Mouse (Mus musculus): ENCODE results near the gene Eml1. TPM values are rescaled to one million over a fixed set of nuclear protein-coding genes. Genes with fewer than 3 reads are reported as not detected.
A peak's percentile ranks its signal among the peaks of the same experiment; 100 is the strongest.

Gene Eml1
- polyA plus RNA-seq, 1 experiment from 2014 or later: 63.7 TPM

GRCm38 (mm10) chr12:108541088-108541487 is 170.3 kb downstream of the Eml1 start:
- H3K9me3 ChIP-seq: no peaks in the 10 kb centered on the region
- no peak overlapping the region for H3K9ac ChIP-seq
- H3K4me1 ChIP-seq (replicated peaks): no peaks in the 10 kb centered on the region
- WGBS: 30% methylated on average over 6 of the region's 6 CpGs
- no peaks in the 10 kb centered on the region for H3K27me3 ChIP-seq (replicated peaks)
- no peak overlapping the region for H3K4me2 ChIP-seq (replicated peaks)
- no peak overlapping the region for H3K4me3 ChIP-seq (replicated peaks)
- no peak overlapping the region for H3K27ac ChIP-seq
- ATAC-seq: 0 out of 2 replicates have a peak, but pooled peaks have one; percentile 39
- peaks cover 4% of the 10 kb centered on the region; the same call in 1 of the 2 replicates for H3K36me3 ChIP-seq

GRCm38 (mm10) chr12:108546508-108547153 is 175.9 kb downstream of the Eml1 start:
- Histone ChIP-seq H3K4me3 (replicated peaks) (no peak overlapping the region), H3K36me3 (no peaks in the 10 kb centered on the region), H3K4me2 (replicated peaks) (peak overlapping the region; percentile 37; the same call in 1 of the 2 replicates), H3K9ac (no peak overlapping the region), H3K4me1 (replicated peaks) (peaks cover 9% of the 10 kb centered on the region; the same call in 1 of the 2 replicates), H3K9me3 (no peaks in the 10 kb centered on the region), H3K27me3 (replicated peaks) (no peaks in the 10 kb centered on the region), H3K27ac (0 out of 2 replicates have a peak overlapping the region, but pooled peaks have one; percentile 27)
- 8% methylated on average over 10 of the region's 10 CpGs for WGBS
- ATAC-seq: peak; percentile 82

GRCm38 (mm10) chr12:108547251-108547875 is 176.6 kb downstream of the Eml1 start:
- Histone ChIP-seq H3K36me3 (no peaks in the 10 kb centered on the region), H3K9me3 (no peaks in the 10 kb centered on the region), H3K27ac (0 out of 2 replicates have a peak overlapping the region, but pooled peaks have one; percentile 22), H3K4me2 (replicated peaks) (peak overlapping the region; percentile 37; the same call in 1 of the 2 replicates), H3K27me3 (replicated peaks) (no peaks in the 10 kb centered on the region), H3K9ac (no peak overlapping the region), H3K4me3 (replicated peaks) (no peak overlapping the region), H3K4me1 (replicated peaks) (peaks cover 9% of the 10 kb centered on the region; the same call in 1 of the 2 replicates)
- peak; percentile 22; the same call in 1 of the 2 replicates for ATAC-seq
- WGBS: 57% methylated on average over 15 of the region's 15 CpGs

GRCm38 (mm10) chr12:108551731-108552130 is 181.0 kb downstream of the Eml1 start:
- ATAC-seq: no peak
- H3K36me3 ChIP-seq: no peaks in the 10 kb centered on the region
- no peak overlapping the region for H3K9ac ChIP-seq
- no peaks in the 10 kb centered on the region for H3K27me3 ChIP-seq (replicated peaks)
- no peak overlapping the region for H3K27ac ChIP-seq
- 83% methylated on average over 7 of the region's 7 CpGs for WGBS
- H3K4me1 ChIP-seq (replicated peaks): peaks cover 16% of the 10 kb centered on the region
- H3K4me3 ChIP-seq (replicated peaks): no peak overlapping the region
- no peak overlapping the region for H3K4me2 ChIP-seq (replicated peaks)
- H3K9me3 ChIP-seq: no peaks in the 10 kb centered on the region

- H3K9me3 ChIP-seq: no peaks in the 10 kb centered on the region
- no peak for ATAC-seq
- H3K9ac ChIP-seq: no peak overlapping the region
- H3K4me1 ChIP-seq (replicated peaks): peaks cover 12% of the 10 kb centered on the region
- H3K4me2 ChIP-seq (replicated peaks): no peak overlapping the region
- H3K27me3 ChIP-seq (replicated peaks): no peaks in the 10 kb centered on the region
- H3K27ac ChIP-seq: no peak overlapping the region
- H3K36me3 ChIP-seq: no peaks in the 10 kb centered on the region
- no peak overlapping the region for H3K4me3 ChIP-seq (replicated peaks)
- 41% methylated on average over 6 of the region's 6 CpGs for WGBS
These were observed 182.3 kb downstream of the Eml1 start for GRCm38 (mm10) chr12:108553079-108553478.

- peak; percentile 96 for ATAC-seq
- peak within 1 kb of the TSS; percentile 97 for H3K4me3 ChIP-seq (replicated peaks)
- H3K27me3 ChIP-seq (replicated peaks): no peaks in the 10 kb centered on the region
- peak within 1 kb of the TSS; percentile 89 for H3K9ac ChIP-seq
- H3K36me3 ChIP-seq: no peaks in the 10 kb centered on the region
- 2% methylated on average over 44 of the region's 50 CpGs for WGBS
- no peaks in the 10 kb centered on the region for H3K9me3 ChIP-seq
- peak within 1 kb of the TSS; percentile 81 for H3K27ac ChIP-seq
- H3K4me1 ChIP-seq (replicated peaks): peaks cover 18% of the 10 kb centered on the region
- H3K4me2 ChIP-seq (replicated peaks): peak within 1 kb of the TSS; percentile 66
These were observed 183.5 kb downstream of the Eml1 start, which contains the start of gene Evl for GRCm38 (mm10) chr12:108554120-108554841. Gene Evl (plus strand): TSS chr12:108554720.

- no peaks in the 10 kb centered on the region for H3K36me3 ChIP-seq
- peak overlapping the region; percentile 97 for H3K4me3 ChIP-seq (replicated peaks)
- peak overlapping the region; percentile 66 for H3K4me2 ChIP-seq (replicated peaks)
- peak overlapping the region; percentile 81 for H3K27ac ChIP-seq
- no peaks in the 10 kb centered on the region for H3K27me3 ChIP-seq (replicated peaks)
- WGBS: under 1% methylated on average over 65 of the region's 100 CpGs
- H3K4me1 ChIP-seq (replicated peaks): peaks cover 21% of the 10 kb centered on the region
- ATAC-seq: peak; percentile 79
- no peaks in the 10 kb centered on the region for H3K9me3 ChIP-seq
- H3K9ac ChIP-seq: peak overlapping the region; percentile 89
These were observed 184.3 kb downstream of the Eml1 start for GRCm38 (mm10) chr12:108554861-108555556.

- Histone ChIP-seq H3K9me3 (no peaks in the 10 kb centered on the region), H3K27ac (no peak overlapping the region), H3K9ac (no peak overlapping the region), H3K4me3 (replicated peaks) (no peak overlapping the region), H3K4me1 (replicated peaks) (peaks cover 22% of the 10 kb centered on the region), H3K4me2 (replicated peaks) (no peak overlapping the region), H3K27me3 (replicated peaks) (no peaks in the 10 kb centered on the region), H3K36me3 (no peaks in the 10 kb centered on the region)
- ATAC-seq: no peak
These were observed 187.4 kb downstream of the Eml1 start for GRCm38 (mm10) chr12:108558194-108558593.

- Histone ChIP-seq H3K9ac (no peak overlapping the region), H3K4me3 (replicated peaks) (no peak overlapping the region), H3K27ac (no peak overlapping the region), H3K27me3 (replicated peaks) (no peaks in the 10 kb centered on the region), H3K36me3 (no peaks in the 10 kb centered on the region), H3K4me1 (replicated peaks) (0 out of 2 replicates have a peak, but pooled peaks cover 8% of the 10 kb centered on the region), H3K4me2 (replicated peaks) (no peak overlapping the region), H3K9me3 (no peaks in the 10 kb centered on the region)
- no peak for ATAC-seq
- 86% methylated on average over 3 of the region's 3 CpGs for WGBS
These were observed 192.5 kb downstream of the Eml1 start for GRCm38 (mm10) chr12:108563238-108563637.

GRCm38 (mm10) chr12:108564910-108565506 is 194.3 kb downstream of the Eml1 start:
- no peak overlapping the region for H3K9ac ChIP-seq
- H3K27me3 ChIP-seq (replicated peaks): no peaks in the 10 kb centered on the region
- WGBS: 82% methylated on average over 12 of the region's 12 CpGs
- no peak overlapping the region for H3K4me3 ChIP-seq (replicated peaks)
- 0 out of 2 replicates have a peak, but pooled peaks cover 1% of the 10 kb centered on the region for H3K4me1 ChIP-seq (replicated peaks)
- no peak overlapping the region for H3K27ac ChIP-seq
- no peak overlapping the region for H3K4me2 ChIP-seq (replicated peaks)
- no peaks in the 10 kb centered on the region for H3K36me3 ChIP-seq
- no peaks in the 10 kb centered on the region for H3K9me3 ChIP-seq
- no peak for ATAC-seq

GRCm38 (mm10) chr12:108579156-108579871 is 208.6 kb downstream of the Eml1 start:
- Histone ChIP-seq H3K4me1 (replicated peaks) (no peaks in the 10 kb centered on the region), H3K27me3 (replicated peaks) (no peaks in the 10 kb centered on the region), H3K9me3 (no peaks in the 10 kb centered on the region), H3K9ac (no peak overlapping the region), H3K4me2 (replicated peaks) (no peak overlapping the region), H3K27ac (no peak overlapping the region), H3K36me3 (peaks cover 2% of the 10 kb centered on the region; the same call in 1 of the 2 replicates), H3K4me3 (replicated peaks) (no peak overlapping the region)
- ATAC-seq: no peak
- WGBS: 72% methylated on average over 7 of the region's 7 CpGs
